13 mouse cellular contexts compared by ENCODE assay signal in the genomic region with DNA sequence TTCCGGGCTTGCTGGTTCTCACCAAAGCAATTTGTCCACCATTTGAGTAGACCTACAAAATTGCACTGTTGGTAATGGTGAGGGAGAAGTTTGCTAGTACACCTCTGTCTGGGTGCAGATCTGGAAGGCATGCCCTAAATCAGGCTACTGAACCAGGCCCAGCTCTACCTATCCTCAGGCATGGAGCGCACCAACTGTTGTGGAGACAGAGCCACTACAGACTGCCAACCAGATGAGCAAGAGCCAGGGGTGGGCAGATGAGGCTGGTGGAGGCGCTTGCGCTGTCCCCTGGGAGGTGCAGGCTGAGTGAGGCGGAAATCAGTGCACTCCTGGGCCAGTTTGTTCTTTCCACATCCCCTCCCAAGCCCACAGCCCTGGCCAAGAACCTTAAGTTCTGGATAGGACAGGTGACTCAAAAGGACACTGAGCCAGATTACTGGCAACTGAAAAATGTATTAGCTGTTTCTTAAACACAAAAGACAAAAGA. TPM values are rescaled to one million over a fixed set of nuclear protein-coding genes. Genes with fewer than 3 reads are reported as not detected.
A peak's percentile ranks its signal among the peaks of the same experiment; 100 is the strongest.
DNase-seq lines count a peak whose midpoint lies in the region; ATAC-seq and TF ChIP-seq lines count a peak whose summit lies in the region.
"Had no signal": no experiment of that assay in that cellular context is flagged by ENCODE, and none has a peak within 500 bp of the region (broad histone marks: within the 10 kb centered on the region; RNA-seq: fewer than 3 reads in every experiment).

No protein-coding gene starts in this region.

- H3K9me3 ChIP-seq in heart, embryonic 14.5 days (ENCODE audit: control insufficient read depth, low read length) = no peaks in the 10 kb centered on the region
- H3K9me3 ChIP-seq in neural tube, embryonic 12.5 days = no peaks in the 10 kb centered on the region
- no peaks in the 10 kb centered on the region for H3K9me3 ChIP-seq in heart, embryonic 16.5 days (replicated peaks; ENCODE audit: control insufficient read depth, low read length)
- H3K9me3 ChIP-seq: hindbrain, embryonic 15.5 days had no signal

- H3K4me3 ChIP-seq in heart, embryonic 14.5 days (ENCODE audit: control insufficient read depth in 1 of 2, insufficient read depth in 1 of 2, low read depth in 1 of 2, low read length in 2 of 2) = no peak overlapping the region
- H3K4me3 ChIP-seq in neural tube, embryonic 12.5 days = no peak overlapping the region
- H3K4me3 ChIP-seq in heart, embryonic 16.5 days (ENCODE audit: low read length) = no peak overlapping the region
- H3K4me3 ChIP-seq in thymus, adult 2 months (ENCODE audit: control insufficient read depth, insufficient read depth, low read length) = no peak overlapping the region
- H3K4me3 ChIP-seq: hindbrain, embryonic 15.5 days had no signal

- H3K4me1 ChIP-seq in heart, embryonic 14.5 days (ENCODE audit: control insufficient read depth in 2 of 2, insufficient read depth in 2 of 2, low read length in 2 of 2) = peaks cover 15 to 20% of the 10 kb centered on the region in 2 experiments
- no peaks in the 10 kb centered on the region for H3K4me1 ChIP-seq in neural tube, embryonic 12.5 days
- peaks cover 17% of the 10 kb centered on the region for H3K4me1 ChIP-seq in heart, embryonic 16.5 days (ENCODE audit: control insufficient read depth, insufficient read depth, low read length)
- H3K4me1 ChIP-seq in thymus, adult 2 months (replicated peaks; ENCODE audit: control insufficient read depth, insufficient read depth, low read length) = no peaks in the 10 kb centered on the region
- H3K4me1 ChIP-seq: hindbrain, embryonic 15.5 days had no signal

- no peak for ATAC-seq in heart, embryonic 14.5 days (ENCODE audit: insufficient number of reproducible peaks, insufficient read depth, low FRiP score, low read depth)
- no peak for ATAC-seq in neural tube, embryonic 12.5 days (ENCODE audit: low FRiP score, low read depth)
- no peak for ATAC-seq in heart, embryonic 16.5 days (replicated peaks; ENCODE audit: extremely low read depth, insufficient read depth, low FRiP score)
- ATAC-seq: liver, postnatal 0 days had no signal

- no peak for TF ChIP-seq POLR2A in thymus, adult 2 months (IDR thresholded peaks at IDR 0.05; ENCODE audit: control insufficient read depth, extremely low read depth, insufficient read depth, low read length, poor library complexity)

- no peak overlapping the region for H3K4me2 ChIP-seq in heart, embryonic 14.5 days (ENCODE audit: low read length)
- no peak overlapping the region for H3K4me2 ChIP-seq in neural tube, embryonic 12.5 days (replicated peaks)
- no peak overlapping the region for H3K4me2 ChIP-seq in heart, embryonic 16.5 days (ENCODE audit: low read depth, low read length)
- H3K4me2 ChIP-seq: hindbrain, embryonic 15.5 days had no signal

- H3K27me3 ChIP-seq in heart, embryonic 14.5 days (ENCODE audit: control insufficient read depth, insufficient read depth, low read length) = no peaks in the 10 kb centered on the region
- no peaks in the 10 kb centered on the region for H3K27me3 ChIP-seq in neural tube, embryonic 12.5 days (replicated peaks)
- no peaks in the 10 kb centered on the region for H3K27me3 ChIP-seq in heart, embryonic 16.5 days (ENCODE audit: control insufficient read depth, insufficient read depth, low read length)
- H3K27me3 ChIP-seq in thymus, adult 2 months (ENCODE audit: control insufficient read depth, insufficient read depth, low read length) = no peaks in the 10 kb centered on the region
- H3K27me3 ChIP-seq: hindbrain, embryonic 15.5 days had no signal

- H3K9ac ChIP-seq in heart, embryonic 14.5 days (ENCODE audit: low read length) = no peak overlapping the region
- no peak overlapping the region for H3K9ac ChIP-seq in neural tube, embryonic 12.5 days
- no peak overlapping the region for H3K9ac ChIP-seq in heart, embryonic 16.5 days (ENCODE audit: low read length)
- H3K9ac ChIP-seq: hindbrain, embryonic 15.5 days; liver, postnatal 0 days had no signal

- WGBS in heart, embryonic 14.5 days = 87% methylated on average over 5 of the region's 5 CpGs
- 92% methylated on average over 5 of the region's 5 CpGs for WGBS in neural tube, embryonic 12.5 days
- WGBS in heart, embryonic 16.5 days = 84% methylated on average over 5 of the region's 5 CpGs
- WGBS in thymus, adult 2 months = 96% methylated on average over 5 of the region's 5 CpGs

- TF ChIP-seq CTCF in thymus, adult 2 months (IDR thresholded peaks at IDR 0.05; ENCODE audit: borderline replicate concordance, control insufficient read depth, extremely low read depth, insufficient read depth, low read length, poor library complexity) = no peak

- H3K36me3 ChIP-seq in heart, embryonic 14.5 days (ENCODE audit: control insufficient read depth, insufficient read depth, low read length) = peaks cover 20% of the 10 kb centered on the region; the same call in 1 of the 2 replicates
- peaks cover 43% of the 10 kb centered on the region for H3K36me3 ChIP-seq in neural tube, embryonic 12.5 days
- no peaks in the 10 kb centered on the region for H3K36me3 ChIP-seq in heart, embryonic 16.5 days (ENCODE audit: control insufficient read depth, insufficient read depth)
- no peaks in the 10 kb centered on the region for H3K36me3 ChIP-seq in thymus, adult 2 months (ENCODE audit: control insufficient read depth, insufficient read depth, low read length)

- peak overlapping the region; percentile 79 to 89 for H3K27ac ChIP-seq in heart, embryonic 14.5 days (replicated peaks in 1 of 2; ENCODE audit: control insufficient read depth in 1 of 2, insufficient read depth in 1 of 2, low read depth in 2 of 2, low read length in 2 of 2)
- H3K27ac ChIP-seq in neural tube, embryonic 12.5 days = 0 out of 2 replicates have a peak overlapping the region, but pooled peaks have one; percentile 20
- H3K27ac ChIP-seq in heart, embryonic 16.5 days (ENCODE audit: low read length) = peak overlapping the region; percentile 85
- H3K27ac ChIP-seq in thymus, adult 2 months (ENCODE audit: control insufficient read depth, insufficient read depth, low read length) = no peak overlapping the region
- H3K27ac ChIP-seq: hindbrain, embryonic 15.5 days had no signal

- DNase-seq in heart, adult 18-20 months = no peak
- DNase-seq in neural tube, embryonic 10.5 days (ENCODE audit: extremely low spot score, low spot score) = no peak
- no peak for DNase-seq in adrenal gland, adult 2 months
- no peak for DNase-seq in thymus, adult 2 months
- DNase-seq: adrenal gland, postnatal 10 days; cerebellum, postnatal 36 days; kidney, adult 2 months; liver, postnatal 0 days; midbrain, embryonic 14.5 days had no signal

RNA-seq across cellular contexts. Expression of gene Mtss1l, which starts 44.1 kb away (rescaled TPM):
- 17.2 and 17.6 TPM in 2 replicates for polyA plus RNA-seq in heart, embryonic 14.5 days (2014; fragmentation: Nextera tagmentation; extraction: Ambion mirVana)
- 10 to 100 TPM; 32.0 to 37.8 TPM for total RNA-seq in heart, adult 18-20 months (2021)
- polyA plus RNA-seq in neural tube, embryonic 12.5 days (2016; fragmentation: Nextera tagmentation; extraction: Ambion mirVana) = 22.0 and 25.7 TPM in 2 replicates
- polyA plus RNA-seq in heart, embryonic 16.5 days (2015; fragmentation: Nextera tagmentation; extraction: Ambion mirVana) = 4.5 and 6.6 TPM in 2 replicates
- total RNA-seq in adrenal gland, adult 2 months (2021) = 10 to 100 TPM; 20.2 to 20.6 TPM
- polyA plus RNA-seq in adrenal gland, adult 2 months (2012; rRNA removed) = 64.0 and 71.3 TPM in 2 replicates
- 38.7 and 43.6 TPM in 2 replicates for polyA plus RNA-seq in thymus, adult 2 months (2012; rRNA removed)

RNA-seq across cellular contexts. Expression of gene Vac14, which starts 58.8 kb away (rescaled TPM):
- polyA plus RNA-seq in heart, embryonic 14.5 days (2014; fragmentation: Nextera tagmentation; extraction: Ambion mirVana) = 17.4 and 19.6 TPM in 2 replicates
- 10 to 100 TPM; 15.8 to 16.1 TPM for total RNA-seq in heart, adult 18-20 months (2021)
- polyA plus RNA-seq in neural tube, embryonic 12.5 days (2016; fragmentation: Nextera tagmentation; extraction: Ambion mirVana) = 32.0 and 34.5 TPM in 2 replicates
- polyA plus RNA-seq in heart, embryonic 16.5 days (2015; fragmentation: Nextera tagmentation; extraction: Ambion mirVana) = 15.1 and 15.9 TPM in 2 replicates
- total RNA-seq in adrenal gland, adult 2 months (2021) = 10 to 100 TPM; 29.8 to 37.5 TPM
- 40.9 and 47.0 TPM in 2 replicates for polyA plus RNA-seq in adrenal gland, adult 2 months (2012; rRNA removed)
- polyA plus RNA-seq in thymus, adult 2 months (2012; rRNA removed) = 59.4 and 68.2 TPM in 2 replicates
